Mouse (Mus musculus) ES-CJ7 (cell line): ENCODE results near the gene Pdx1.

Experiments
- DNase-seq: peaks from one replicate; pipeline ENCODE4 v3.0.0; 2011; ENCODE audit warnings: low read depth, low spot score

Gene Pdx1

GRCm38 (mm10) chr5:147269926-147270672 is at the start of gene Pdx1:
TSS of gene Pdx1 (plus strand) at chr5:147269959.
- DNase-seq, result peak; percentile 80

DNA sequence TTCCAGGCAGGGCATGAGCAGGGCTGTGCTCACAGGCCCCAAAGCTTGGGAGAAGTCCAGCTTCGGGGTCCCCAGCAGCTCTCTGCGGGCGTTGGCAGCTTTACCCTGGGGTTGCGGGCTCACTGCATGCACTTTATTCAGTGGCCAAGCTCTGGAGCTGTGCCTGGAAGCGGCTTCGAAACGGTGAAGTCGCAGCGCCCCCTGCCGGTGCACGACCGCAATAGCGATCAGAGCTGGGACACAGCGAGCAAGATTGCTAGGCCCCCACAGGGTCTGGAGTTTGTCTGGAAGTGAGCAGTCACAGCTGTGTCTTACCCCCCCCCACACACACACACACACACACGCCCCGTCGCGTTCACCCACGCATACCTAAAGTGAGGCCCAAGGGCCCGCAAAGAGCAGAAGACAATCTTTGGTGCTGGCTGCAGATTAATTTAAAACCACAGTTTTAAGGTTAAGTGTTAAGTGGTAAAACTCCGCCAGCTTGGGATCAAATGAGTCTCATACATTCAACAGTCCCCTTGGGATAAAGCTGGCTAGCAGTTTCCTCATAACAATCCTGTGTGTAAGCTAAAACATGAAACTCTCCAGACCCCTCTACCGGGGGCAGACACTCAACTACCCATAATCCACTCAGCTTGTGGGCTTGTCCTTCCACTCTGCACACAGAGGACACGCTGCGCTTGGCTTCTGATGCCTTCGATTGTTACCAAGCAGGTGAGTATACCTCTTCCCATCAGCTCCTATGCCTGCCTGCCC is 42.2 kb upstream of the Pdx1 start:
- peak; percentile 81 for DNase-seq

DNA sequence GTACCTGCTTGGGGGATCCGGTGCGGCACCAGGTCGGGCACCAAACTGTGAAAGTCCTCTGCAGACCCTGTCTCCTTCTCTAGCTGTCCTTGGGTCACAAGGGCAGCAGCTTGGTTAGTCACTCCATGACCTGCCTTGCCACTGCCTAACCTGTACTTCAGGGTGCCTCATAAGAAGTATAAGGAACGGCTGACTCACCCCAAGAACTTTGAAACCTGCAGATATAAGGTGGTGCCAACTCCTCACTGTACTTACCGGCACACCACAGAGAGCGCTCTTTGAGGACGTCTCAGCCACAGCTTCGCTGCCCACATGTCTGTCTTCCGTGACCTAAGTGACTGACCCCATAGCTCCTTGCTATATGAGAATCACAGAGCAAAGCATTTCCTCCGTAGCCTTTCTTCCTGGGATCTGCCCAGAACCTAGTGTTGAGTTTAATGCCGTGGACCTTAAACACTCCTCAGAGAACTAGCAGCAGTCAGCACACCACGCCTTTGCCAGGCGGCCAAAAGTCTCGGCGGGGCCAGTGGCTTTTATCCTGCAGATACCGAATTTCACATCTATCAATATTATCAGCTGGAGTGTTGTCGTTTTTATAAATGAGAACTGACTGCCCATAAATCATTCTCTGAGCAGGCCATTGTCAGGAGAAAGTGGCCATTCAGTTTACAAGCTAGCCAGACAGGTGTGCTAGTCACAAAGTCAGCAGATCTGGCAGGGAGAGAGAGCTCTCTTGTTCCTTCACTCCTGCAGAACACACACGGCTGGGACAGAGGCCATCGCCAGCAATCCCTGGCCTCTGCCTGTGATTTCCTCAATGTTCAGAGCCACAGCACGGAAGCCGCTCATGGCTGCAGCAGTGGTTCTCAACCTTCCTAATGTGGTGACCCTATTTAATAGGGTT is 34.1 kb upstream of the Pdx1 start:
- DNase-seq, result no peak

GRCm38 (mm10) chr5:147243908-147244307 is 25.9 kb upstream of the Pdx1 start:
- DNase-seq, result no peak

- DNase-seq, result no peak
Observed at GRCm38 (mm10) chr5:147260189-147260588, 9.6 kb upstream of the Pdx1 start.

GRCm38 (mm10) chr5:147260778-147261177 is 9.0 kb upstream of the Pdx1 start:
- no peak for DNase-seq

DNA sequence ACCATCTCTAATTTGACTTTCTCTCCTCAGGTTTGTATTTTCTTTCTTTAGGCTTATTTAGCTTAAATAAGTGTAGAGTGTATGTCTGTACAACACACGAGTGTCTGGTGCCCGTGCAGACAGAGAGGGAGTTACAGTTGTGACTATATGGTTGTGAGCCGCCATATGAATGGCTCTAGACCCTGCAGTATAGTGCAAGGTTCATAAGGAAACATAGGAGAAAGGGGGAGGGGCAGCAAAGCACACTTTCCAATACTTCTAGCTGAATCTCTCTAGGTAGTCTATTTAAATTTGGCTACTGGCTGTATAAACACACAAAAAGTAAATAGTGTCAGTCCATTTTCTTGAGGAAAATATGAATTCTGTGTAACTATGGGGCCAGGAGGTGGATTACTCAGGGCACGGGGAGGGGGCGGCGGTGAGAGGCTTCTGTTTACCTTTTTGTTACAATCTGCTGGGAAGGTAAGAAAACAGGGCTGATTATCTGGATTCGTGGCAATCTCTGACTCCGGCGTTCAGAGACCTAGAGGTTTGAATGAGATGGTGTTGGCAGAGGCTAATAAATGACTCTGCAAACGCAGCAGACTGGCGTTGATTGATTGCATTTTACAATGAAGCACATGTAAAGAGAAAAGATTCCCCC is 7.7 kb upstream of the Pdx1 start:
- no peak for DNase-seq

DNA sequence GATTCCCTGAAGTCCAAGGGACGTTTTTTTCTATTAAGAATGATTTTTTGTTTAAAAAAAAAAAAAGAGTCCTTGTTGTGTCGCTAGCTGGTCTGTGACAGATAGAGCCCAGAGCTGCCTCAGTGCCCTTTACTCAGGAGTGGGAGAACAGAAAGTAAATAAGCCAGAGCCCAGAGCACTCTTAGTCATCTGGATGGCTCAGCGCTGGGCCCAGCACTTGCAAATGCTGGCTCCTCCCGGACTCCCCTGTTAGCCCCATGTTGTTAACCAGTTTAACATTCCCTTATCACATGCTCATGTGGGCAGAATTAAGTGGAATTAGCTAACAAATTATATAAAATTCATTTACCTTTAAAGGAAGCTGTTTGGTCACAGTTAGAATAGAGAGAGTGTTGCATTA is 5.8 kb upstream of the Pdx1 start:
- DNase-seq, result no peak

DNA sequence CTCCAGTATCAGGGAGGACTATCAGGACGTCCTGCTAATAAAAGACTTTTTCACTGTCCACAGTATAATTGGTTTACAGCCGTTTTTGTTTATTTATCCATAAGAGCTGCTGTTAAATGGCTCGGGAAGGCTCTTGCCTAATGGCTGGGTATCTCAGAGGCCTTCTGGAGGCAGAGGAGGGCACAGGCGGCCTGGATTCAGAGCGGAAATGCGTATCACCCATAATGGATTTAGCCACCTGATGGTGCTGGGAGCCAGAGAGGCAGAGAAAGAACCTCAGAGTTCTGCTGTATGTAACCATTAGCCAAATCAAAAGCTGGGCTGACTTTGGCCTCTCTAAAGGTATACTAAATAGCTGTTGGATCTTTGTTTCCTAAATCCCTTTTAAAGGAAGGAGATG is 2.3 kb upstream of the Pdx1 start:
- DNase-seq, result no peak

GRCm38 (mm10) chr5:147268728-147269127 is 1.0 kb upstream of the Pdx1 start:
- no peak for DNase-seq

GRCm38 (mm10) chr5:147269371-147269770 is 388 bp upstream of the Pdx1 start:
- no peak for DNase-seq

DNA sequence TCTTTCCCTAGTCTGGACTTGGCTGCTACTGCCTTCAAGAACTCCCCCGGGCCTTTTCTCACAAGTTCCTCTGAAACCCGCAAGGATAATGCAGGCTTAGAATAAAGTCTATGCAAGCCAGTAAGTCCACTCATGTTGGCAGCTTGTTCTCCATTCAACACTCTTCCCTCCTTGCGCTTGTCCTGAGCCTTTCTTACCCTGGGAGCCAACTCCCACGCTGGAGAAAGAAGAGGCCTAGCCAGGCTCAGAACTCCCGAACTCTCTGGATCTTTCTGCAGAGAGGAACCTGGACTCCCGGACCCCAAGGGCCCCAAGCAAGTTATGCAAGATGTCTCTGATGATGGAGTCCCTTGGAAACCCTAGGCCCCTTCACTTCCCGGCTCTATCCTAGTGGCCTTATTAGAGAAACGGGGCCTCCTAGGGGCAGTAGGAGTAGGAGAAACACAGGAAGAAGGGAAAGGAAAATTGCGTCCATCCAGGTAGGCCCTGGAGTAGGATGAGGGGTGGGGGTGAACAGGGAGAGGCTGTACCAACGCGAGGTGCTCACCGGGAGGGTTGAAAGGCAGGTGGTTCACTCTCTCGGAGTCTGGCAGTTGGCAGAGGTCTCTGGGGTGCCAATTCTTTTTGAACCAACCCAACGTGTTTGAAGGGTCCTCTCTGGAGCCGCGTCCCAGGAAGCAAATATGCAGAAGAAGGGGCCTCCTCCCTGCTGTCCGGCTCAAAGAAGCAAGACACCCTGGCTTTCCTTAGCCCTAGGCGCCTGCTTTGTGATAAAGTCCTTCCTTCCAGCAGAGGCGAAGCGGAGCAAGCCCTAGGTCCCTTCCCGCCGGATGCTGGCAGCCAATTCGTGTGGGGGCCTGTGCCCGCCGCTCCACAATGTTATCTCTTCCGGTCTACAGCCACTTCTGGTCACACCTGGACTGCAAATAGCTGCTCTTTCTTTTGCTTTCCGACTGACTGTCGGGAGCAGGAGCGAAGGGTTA is 1.2 kb downstream of the Pdx1 start:
- peak; percentile 10 for DNase-seq

GRCm38 (mm10) chr5:147272046-147272807 is 2.5 kb downstream of the Pdx1 start:
- DNase-seq, result no peak

- no peak for DNase-seq
Observed at GRCm38 (mm10) chr5:147272808-147273345, 3.1 kb downstream of the Pdx1 start.

GRCm38 (mm10) chr5:147274174-147275141 is 4.7 kb downstream of the Pdx1 start:
- DNase-seq, result peak; percentile 35

- no peak for DNase-seq
Observed at GRCm38 (mm10) chr5:147275761-147276160, 6.0 kb downstream of the Pdx1 start.

GRCm38 (mm10) chr5:147276701-147277546 is 7.2 kb downstream of the Pdx1 start:
- peak; percentile 44 for DNase-seq
